Mouse (Mus musculus) lung, postnatal 36 days (tissue): ENCODE measurements around the gene Ralgps1.

ENCODE experiments used
- DNase-seq: peaks from one replicate; pipeline ENCODE4 v3.0.0; 2022; ENCODE audit warnings: mixed read lengths

Ralgps1 gene

GRCm38 (mm10) chr2:33370777-33371647 lies at the start of gene Ralgps1:
Gene Ralgps1 (minus strand): TSS chr2:33371486.
- DNase-seq: peak; percentile 99

GRCm38 (mm10) chr2:33417454-33417853 lies 46.2 kb upstream of the Ralgps1 start:
- DNase-seq: no peak

DNA sequence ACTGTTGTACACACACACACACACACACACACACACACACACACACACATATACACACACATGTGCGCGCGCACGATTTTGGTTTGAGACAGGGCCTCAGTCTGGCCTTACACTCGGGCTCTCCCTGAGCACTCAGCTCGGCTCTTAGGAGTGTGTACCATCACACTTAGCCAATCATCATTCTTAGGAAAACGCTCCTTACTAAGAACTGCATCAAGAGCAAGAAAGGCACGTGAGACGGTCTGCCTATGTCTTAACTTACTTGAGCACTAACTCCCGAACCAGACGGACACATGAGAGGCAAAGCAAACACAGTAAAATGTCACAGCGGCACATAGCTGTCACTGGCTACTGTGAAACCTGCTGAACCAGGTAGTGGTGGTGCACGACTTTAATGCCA lies 42.7 kb upstream of the Ralgps1 start:
- DNase-seq: peak; percentile 52

GRCm38 (mm10) chr2:33412111-33412510 lies 40.8 kb upstream of the Ralgps1 start:
- DNase-seq: no peak

- DNase-seq: no peak
Observed at GRCm38 (mm10) chr2:33403511-33404003, 32.3 kb upstream of the Ralgps1 start.

DNA sequence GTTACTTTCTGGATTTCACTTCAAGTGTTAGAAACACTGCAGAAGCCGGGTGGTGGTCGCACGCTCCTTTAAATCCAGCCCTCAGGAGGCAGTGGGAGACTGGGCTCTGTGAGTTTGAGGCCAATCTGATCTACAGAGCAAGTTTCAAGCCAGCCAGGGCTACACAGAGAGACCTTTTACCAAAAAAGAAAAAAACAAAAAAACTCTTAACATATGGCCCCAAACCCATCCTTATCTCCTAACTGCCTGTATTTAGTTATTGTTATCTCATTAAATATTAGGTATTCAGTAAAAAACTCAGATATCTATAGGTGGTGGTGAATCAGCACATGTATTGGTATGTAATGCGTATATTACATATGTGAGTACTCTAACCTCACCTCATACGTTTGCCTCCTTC lies 31.4 kb upstream of the Ralgps1 start:
- DNase-seq: no peak

GRCm38 (mm10) chr2:33402236-33402635 lies 30.9 kb upstream of the Ralgps1 start:
- DNase-seq: peak; percentile 64

- peak; percentile 44 for DNase-seq
Observed at GRCm38 (mm10) chr2:33401217-33401616, 29.9 kb upstream of the Ralgps1 start.

GRCm38 (mm10) chr2:33400541-33400940 lies 29.3 kb upstream of the Ralgps1 start:
- no peak for DNase-seq

GRCm38 (mm10) chr2:33399091-33399490 lies 27.8 kb upstream of the Ralgps1 start:
- DNase-seq: no peak

DNA sequence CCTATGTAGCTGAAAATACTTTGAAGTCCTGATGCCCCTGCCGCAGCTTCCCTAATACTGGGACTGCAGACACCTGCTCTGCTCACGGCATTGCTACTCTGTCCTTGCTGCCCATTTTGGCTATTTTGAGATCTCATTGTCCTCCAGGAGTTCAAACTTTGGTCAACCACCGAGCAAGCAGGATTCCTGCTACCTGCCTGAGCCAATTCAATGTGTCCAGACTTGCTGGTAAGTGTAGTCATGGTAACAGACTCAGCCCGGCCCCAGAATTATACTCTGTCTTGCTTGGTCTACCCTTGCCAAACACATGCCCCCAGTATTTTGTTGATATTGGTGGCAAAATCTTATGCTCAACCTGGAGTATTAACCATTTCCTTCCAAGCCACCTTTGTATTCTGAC lies 25.8 kb upstream of the Ralgps1 start:
- DNase-seq: no peak

DNA sequence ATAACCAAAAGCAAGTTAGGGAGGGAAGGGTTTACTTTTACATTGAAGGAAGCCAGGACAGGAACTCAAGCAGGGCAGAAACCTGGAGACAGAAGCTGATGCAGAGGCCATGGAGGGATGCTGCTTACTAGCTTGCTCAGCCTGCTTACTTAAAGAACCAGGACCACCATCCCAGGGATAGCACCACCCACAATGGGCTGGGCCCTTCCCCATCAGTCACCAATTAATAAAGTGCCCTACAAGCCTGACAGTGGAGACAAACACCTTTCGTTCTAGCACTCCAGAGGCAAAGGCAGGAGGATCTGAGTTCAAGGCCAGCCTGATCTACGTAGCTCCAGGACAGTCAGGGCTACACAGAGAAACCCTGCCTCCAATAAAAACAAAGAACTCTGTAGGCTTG lies 23.8 kb upstream of the Ralgps1 start:
- no peak for DNase-seq

GRCm38 (mm10) chr2:33393951-33394635 lies 22.8 kb upstream of the Ralgps1 start:
- no peak for DNase-seq

DNA sequence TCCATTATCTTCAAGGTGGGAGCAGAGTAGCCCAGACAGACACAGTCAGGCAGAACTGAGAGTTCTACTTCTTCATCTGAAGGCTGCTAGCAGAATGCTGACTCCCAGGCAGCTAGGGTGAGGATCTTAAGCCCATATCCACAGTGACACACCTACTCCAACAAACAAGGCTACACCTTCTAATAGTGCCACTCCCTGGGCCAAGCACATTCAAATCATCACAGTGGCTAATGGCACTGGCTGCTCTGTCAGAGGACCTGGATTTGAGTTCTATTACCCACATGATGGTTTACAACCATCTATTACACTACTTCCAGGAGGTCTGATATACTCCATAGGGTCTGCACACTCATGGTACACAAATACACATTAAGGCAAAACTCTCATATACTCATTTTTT lies 21.7 kb upstream of the Ralgps1 start:
- DNase-seq: no peak

DNA sequence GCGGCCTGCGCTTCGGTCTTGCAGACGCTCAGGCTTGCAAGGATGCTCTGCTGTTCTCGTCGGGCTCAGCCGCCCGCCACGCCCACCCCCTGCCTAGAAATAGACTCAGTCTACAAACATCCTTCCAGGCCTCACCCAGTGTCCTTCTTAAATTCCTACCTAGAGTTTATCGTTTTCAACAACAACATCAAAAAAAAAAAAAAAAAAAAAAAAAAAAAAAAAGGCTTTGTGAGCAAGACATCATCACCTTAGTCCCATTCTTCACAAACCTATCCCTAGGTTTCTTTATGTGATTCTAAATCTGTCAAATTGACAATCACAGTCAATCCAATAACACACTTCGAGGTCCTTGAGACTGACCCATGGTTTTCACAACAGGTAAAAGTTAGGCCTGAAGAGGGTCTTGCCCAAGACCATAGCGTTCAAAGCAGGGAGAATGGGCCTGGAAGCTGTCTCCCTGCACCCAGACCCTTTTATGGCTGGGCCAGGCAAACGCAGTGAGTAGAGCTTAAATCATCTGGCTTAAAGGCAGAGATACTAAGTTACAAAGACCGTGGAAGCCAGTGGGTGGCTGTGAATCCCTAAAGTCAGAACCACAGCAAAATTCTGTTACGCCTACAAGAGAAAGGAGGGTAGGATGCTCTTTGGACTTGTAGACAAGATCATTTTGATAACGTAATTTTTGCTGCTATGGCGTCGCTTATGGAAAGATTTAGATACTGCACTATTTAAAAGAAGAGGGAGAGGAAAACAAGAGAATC lies 542 bp upstream of the Ralgps1 start:
- no peak for DNase-seq

DNA sequence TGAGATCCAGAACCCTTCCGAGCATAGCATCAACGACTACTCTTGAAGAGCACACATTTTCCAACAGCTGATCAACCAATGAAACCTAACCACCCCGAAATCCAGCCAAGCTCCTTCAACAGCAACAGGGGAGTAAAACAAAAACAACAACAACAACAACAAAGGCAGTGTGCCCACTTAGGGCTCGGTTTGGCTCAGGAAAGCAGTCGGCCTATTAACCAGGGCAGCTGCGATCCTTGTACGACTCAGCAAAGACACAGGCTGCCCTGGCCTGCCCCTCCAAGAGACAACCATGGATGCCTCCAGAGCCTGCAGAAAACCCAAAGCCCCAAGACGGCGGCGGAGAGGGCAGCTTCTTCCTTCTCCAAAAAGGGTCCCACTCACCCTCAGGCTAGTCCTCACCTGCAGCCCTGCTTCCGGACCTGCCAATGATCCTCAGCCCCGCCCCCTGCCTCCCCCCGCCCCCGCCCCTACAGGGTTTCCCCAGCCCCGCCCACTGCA lies 960 bp downstream of the Ralgps1 start:
- no peak for DNase-seq

- no peak for DNase-seq
Observed at GRCm38 (mm10) chr2:33369453-33369852, 1.8 kb downstream of the Ralgps1 start.

GRCm38 (mm10) chr2:33368486-33368885 lies 2.8 kb downstream of the Ralgps1 start:
- no peak for DNase-seq

DNA sequence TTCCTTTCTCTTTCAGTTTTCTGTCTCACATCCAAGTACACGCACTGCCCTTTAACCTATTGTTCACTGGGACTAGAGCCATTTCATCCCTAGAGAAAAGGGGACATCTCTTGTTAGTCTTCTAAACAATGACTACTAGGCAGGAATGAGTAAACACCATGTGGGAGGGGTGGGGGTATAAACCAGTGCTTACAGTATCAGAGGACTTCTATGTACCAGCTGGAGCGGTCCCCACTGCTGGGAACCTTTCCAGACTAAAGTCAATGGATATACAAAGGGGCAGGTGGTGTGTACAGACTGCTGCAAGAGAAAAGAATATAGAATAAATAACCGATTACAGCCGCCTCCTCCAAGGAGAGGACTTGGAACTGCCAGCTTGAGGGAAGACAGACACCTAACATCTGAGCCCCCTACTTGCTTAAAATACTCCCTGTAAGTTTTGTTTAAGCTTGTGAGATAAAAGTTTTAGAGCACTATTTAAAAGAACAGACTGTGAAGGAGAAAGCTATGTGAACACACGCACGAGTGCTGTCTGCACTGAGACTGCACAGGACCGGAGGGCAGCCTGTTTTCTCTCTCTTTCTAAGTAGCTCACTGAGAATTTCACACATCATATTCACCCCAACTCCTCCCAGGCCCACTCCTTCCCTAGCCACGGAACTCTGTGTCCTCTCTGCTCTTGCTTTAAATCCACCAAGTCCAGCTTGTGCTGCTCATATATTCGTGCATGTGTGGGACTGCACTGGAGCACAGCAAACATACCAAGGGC lies 5.4 kb downstream of the Ralgps1 start:
- DNase-seq: peak; percentile 36

GRCm38 (mm10) chr2:33364656-33365055 lies 6.6 kb downstream of the Ralgps1 start:
- no peak for DNase-seq

DNA sequence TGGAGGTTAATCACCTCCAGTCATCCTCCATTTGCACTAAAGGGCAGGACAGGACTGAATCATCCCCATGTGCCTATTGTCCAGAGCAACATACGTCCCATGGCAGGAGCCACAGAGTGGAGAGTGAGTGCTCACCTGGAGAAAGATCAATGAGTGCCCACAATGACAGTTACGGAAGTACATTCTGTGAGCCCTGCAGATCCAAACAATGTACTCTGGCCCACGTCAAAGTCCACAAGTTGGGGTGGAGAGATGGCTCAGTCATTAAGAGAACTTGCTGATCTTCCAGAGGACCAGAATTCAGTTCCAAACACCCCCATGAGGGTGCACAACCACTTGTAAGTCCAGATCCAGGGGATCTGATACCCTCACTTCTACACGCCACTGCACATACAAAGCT lies 7.4 kb downstream of the Ralgps1 start:
- no peak for DNase-seq

GRCm38 (mm10) chr2:33361139-33361716 lies 10.1 kb downstream of the Ralgps1 start:
- DNase-seq: no peak
